Mouse (Mus musculus) embryonic facial prominence, embryonic 15.5 days (tissue): ENCODE data around the gene Dhrs1. TPM values are rescaled to one million over a fixed set of nuclear protein-coding genes. Genes with fewer than 3 reads are reported as not detected.

Experiments used
- ATAC-seq: fragments of 200-750 bp; cut with Nextera tagmentation; 2 replicates; pipeline ENCODE4 v1.8.0; 2017; ENCODE audit warnings: low read depth, moderate TSS enrichment; ENCODE audit not compliant: insufficient number of reproducible peaks, low FRiP score, low TSS enrichment
- H3K27ac ChIP-seq: fragments of 300-500 bp; sonication (generic); replicated peaks from 2 replicates; pipeline ENCODE4 v1.5.1; 2015; ENCODE audit warnings: mild to moderate bottlenecking, inconsistent platforms
- H3K27me3 ChIP-seq: fragments of 300-500 bp; sonication (generic); 2 replicates; pipeline ENCODE4 v1.6.1; 2015; ENCODE audit warnings: inconsistent platforms
- H3K36me3 ChIP-seq: fragments of 300-500 bp; sonication (generic); 2 replicates; pipeline ENCODE4 v1.6.1; 2015; ENCODE audit warnings: mild to moderate bottlenecking, inconsistent platforms
- H3K4me1 ChIP-seq: fragments of 300-500 bp; sonication (generic); 2 replicates; pipeline ENCODE4 v1.6.1; 2015; ENCODE audit warnings: inconsistent platforms
- H3K4me2 ChIP-seq: fragments of 300-500 bp; sonication (generic); replicated peaks from 2 replicates; pipeline ENCODE4 v1.6.1; 2015; ENCODE audit warnings: mild to moderate bottlenecking, inconsistent platforms
- H3K4me3 ChIP-seq: fragments of 300-500 bp; sonication (generic); replicated peaks from 2 replicates; pipeline ENCODE4 v1.5.1; 2015; ENCODE audit warnings: mild to moderate bottlenecking, inconsistent platforms
- H3K9ac ChIP-seq: fragments of 300-500 bp; sonication (generic); 2 replicates; pipeline ENCODE4 v1.6.1; 2015; ENCODE audit warnings: inconsistent platforms
- H3K9me3 ChIP-seq: fragments of 300-500 bp; sonication (generic); replicated peaks from 2 replicates; pipeline ENCODE4 v1.6.1; 2016; ENCODE audit warnings: inconsistent platforms
- WGBS: fragments of 180-500 bp; shearing (Covaris S2); methylation state at CpG from one replicate; pipeline ENCODE4 v1.1.7; 2015; 5-methylcytosine and 5-hydroxymethylcytosine counted together
- polyA plus RNA-seq: library from polyadenylated mRNA; unstranded; fragments of >200 nt; fragmentation: Nextera tagmentation; extraction: Ambion mirVana; gene quantifications from 2 replicates; pipeline ENCODE4 v1.2.1, GENCODE M21; 2015

Gene Dhrs1
- polyA plus RNA-seq, 1 experiment from 2014 or later: 90.0 TPM

DNA sequence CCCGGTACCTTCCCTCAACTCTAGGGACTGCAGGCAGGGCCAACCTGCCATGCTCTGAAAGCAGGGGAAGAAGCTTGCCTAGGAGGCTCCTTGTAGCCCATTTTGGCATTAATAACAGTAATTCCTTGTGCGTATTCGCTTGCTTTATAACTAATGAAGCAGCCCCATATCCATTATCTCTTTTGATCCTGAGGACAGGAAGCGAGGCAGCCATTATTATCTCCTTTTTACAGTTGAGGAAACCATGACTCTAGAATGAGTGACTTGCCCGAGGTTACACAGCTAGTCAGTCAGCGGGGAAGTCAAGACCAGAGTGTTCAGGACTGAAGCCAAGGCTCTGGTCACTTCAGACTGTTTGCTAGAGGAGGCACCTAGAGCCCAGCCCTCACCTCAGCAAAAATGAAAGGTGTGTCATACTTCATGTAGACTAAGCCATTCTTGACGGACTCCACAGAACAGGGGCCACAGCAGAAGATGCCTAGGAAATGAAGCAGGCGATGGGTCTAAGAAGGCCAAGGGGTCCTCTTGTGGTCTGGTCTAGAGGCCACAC, 39.4 kb downstream of the Dhrs1 start:
- no peaks in the 10 kb centered on the region for H3K36me3 ChIP-seq
- WGBS: 87% methylated on average over 8 of the region's 8 CpGs
- no peaks in the 10 kb centered on the region for H3K4me1 ChIP-seq
- no peaks in the 10 kb centered on the region for H3K9me3 ChIP-seq
- H3K27ac ChIP-seq: no peak overlapping the region
- no peak for ATAC-seq
- H3K4me2 ChIP-seq: no peak overlapping the region
- no peak overlapping the region for H3K4me3 ChIP-seq
- no peaks in the 10 kb centered on the region for H3K27me3 ChIP-seq
- H3K9ac ChIP-seq: no peak overlapping the region

DNA sequence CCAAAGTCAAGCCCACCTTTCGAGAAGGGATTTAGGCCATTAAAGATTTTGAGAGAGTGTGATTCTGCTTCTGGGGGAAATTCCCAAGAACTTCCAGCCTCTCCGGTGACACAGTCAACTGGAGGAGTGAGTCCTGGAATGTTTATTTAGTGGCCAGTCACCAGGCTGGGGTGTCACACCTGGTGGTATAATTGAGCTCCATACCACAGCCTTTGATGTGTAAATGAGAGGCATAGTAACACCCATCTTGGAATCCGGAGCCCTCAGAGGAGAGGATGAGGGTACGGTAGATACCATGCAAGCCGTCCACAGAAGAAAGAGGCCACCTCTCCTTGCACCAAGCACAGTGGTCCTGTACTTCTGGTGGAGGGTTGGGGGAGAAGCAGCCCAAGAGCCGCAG, 42.7 kb downstream of the Dhrs1 start:
- H3K9me3 ChIP-seq: no peaks in the 10 kb centered on the region
- ATAC-seq: no peak
- no peak overlapping the region for H3K4me3 ChIP-seq
- H3K27ac ChIP-seq: no peak overlapping the region
- no peak overlapping the region for H3K9ac ChIP-seq
- WGBS: 55% methylated on average over 6 of the region's 6 CpGs
- no peaks in the 10 kb centered on the region for H3K36me3 ChIP-seq
- no peak overlapping the region for H3K4me2 ChIP-seq
- no peaks in the 10 kb centered on the region for H3K4me1 ChIP-seq
- no peaks in the 10 kb centered on the region for H3K27me3 ChIP-seq

DNA sequence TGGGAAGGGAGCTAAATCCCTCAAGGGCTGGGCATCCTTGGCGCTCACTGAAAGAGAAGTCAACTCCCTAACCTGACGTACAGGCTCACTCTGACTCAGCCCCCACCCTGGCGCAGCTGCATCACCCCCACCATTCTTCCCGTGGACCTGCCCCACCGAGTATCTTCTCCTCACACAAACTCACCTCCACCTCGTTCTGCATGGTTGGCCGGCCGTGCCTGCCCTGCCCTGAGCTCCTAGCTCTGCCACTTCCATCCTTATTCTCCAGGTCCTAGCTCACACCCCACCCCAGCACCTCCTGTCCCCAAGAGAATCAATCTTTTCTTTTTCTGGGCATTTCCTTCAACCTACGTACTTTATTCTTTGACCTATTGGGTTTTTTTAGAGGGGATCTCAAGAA, 44.4 kb downstream of the Dhrs1 start:
- 0 out of 2 replicates have a peak overlapping the region, but pooled peaks have one; percentile 14 for H3K27ac ChIP-seq
- no peaks in the 10 kb centered on the region for H3K4me1 ChIP-seq
- ATAC-seq: no peak
- no peak overlapping the region for H3K4me3 ChIP-seq
- H3K4me2 ChIP-seq: no peak overlapping the region
- H3K9me3 ChIP-seq: no peaks in the 10 kb centered on the region
- no peaks in the 10 kb centered on the region for H3K27me3 ChIP-seq
- H3K9ac ChIP-seq: no peak overlapping the region
- no peaks in the 10 kb centered on the region for H3K36me3 ChIP-seq
- WGBS: 51% methylated on average over 9 of the region's 9 CpGs

DNA sequence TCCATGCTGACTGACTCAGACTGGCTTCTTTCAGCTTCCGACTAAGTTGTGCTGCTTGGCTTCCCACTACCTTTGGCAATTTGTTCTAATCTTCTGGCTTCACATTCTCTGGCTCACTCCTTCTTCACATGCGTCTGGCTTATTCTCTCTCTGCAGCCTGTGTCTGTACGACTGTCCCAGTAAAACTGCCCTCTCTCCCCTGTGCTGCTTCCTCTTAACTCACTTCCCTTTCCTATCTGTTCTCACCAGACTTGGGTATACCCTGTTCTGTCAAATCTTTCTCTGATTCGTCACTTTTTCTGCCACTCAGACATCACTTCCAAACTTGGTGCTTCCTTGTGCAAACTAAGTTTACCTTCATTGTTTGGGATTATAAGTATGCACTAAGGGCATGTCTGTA, 48.3 kb downstream of the Dhrs1 start:
- H3K36me3 ChIP-seq: no peaks in the 10 kb centered on the region
- no peak overlapping the region for H3K4me2 ChIP-seq
- WGBS: 82% methylated on average over 4 of the region's 4 CpGs
- no peak overlapping the region for H3K27ac ChIP-seq
- no peaks in the 10 kb centered on the region for H3K9me3 ChIP-seq
- H3K4me3 ChIP-seq: no peak overlapping the region
- no peak overlapping the region for H3K9ac ChIP-seq
- no peaks in the 10 kb centered on the region for H3K27me3 ChIP-seq
- no peaks in the 10 kb centered on the region for H3K4me1 ChIP-seq
- no peak for ATAC-seq

DNA sequence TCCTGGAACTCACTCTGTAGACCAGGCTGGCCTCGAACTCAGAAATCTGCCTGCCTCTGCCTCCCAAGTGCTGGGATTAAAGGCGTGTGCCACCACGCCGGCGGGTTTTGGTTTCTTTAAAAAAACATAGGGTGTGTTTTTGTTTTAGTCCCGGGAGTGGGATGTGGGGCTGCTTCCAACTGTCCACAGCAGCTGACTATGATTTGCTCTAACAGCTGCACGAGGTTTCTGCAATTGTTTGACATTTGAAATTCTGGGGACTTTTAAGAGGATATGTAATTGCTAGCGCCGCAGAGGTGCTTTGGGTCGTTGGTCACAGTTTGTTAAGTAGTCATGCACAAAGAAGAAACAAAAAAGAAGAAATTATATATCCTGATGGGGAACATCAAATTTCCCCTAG, 56.1 kb downstream of the Dhrs1 start:
- H3K9ac ChIP-seq: no peak overlapping the region
- no peak overlapping the region for H3K4me2 ChIP-seq
- no peaks in the 10 kb centered on the region for H3K36me3 ChIP-seq
- no peaks in the 10 kb centered on the region for H3K4me1 ChIP-seq
- WGBS: 49% methylated on average over 10 of the region's 10 CpGs
- H3K27me3 ChIP-seq: no peaks in the 10 kb centered on the region
- no peak overlapping the region for H3K27ac ChIP-seq
- no peak for ATAC-seq
- no peaks in the 10 kb centered on the region for H3K9me3 ChIP-seq
- H3K4me3 ChIP-seq: no peak overlapping the region

Other genes starting within 250 kb of the Dhrs1 start
- gene Cpne6, start 235.2 kb downstream of the Dhrs1 start, polyA plus RNA-seq: 1.1 and 1.6 TPM in 2 replicates
- gene Nrl, start 220.7 kb downstream of the Dhrs1 start, polyA plus RNA-seq: not detected in 2 replicates
- gene Pck2, start 205.4 kb downstream of the Dhrs1 start, polyA plus RNA-seq: 38.3 and 48.2 TPM in 2 replicates
- 59.3 and 61.7 TPM in 2 replicates for gene Dcaf11, start 185.7 kb downstream of the Dhrs1 start, polyA plus RNA-seq
- gene A730061H03Rik, start 185.3 kb downstream of the Dhrs1 start, polyA plus RNA-seq: 1.6 and 3.0 TPM in 2 replicates
- gene Fitm1, start 170.1 kb downstream of the Dhrs1 start, polyA plus RNA-seq: 24.8 and 29.7 TPM in 2 replicates
- gene Psme1, start 167.6 kb downstream of the Dhrs1 start, polyA plus RNA-seq: 129 and 134 TPM in 2 replicates
- 9.7 and 11.6 TPM in 2 replicates for gene Emc9, start 160.4 kb downstream of the Dhrs1 start, polyA plus RNA-seq
- 238 and 259 TPM in 2 replicates for gene Psme2, start 154.6 kb downstream of the Dhrs1 start, polyA plus RNA-seq
- gene Rnf31, start 154.0 kb downstream of the Dhrs1 start, polyA plus RNA-seq: 17.9 and 18.1 TPM in 2 replicates
- gene Irf9, start 142.1 kb downstream of the Dhrs1 start, polyA plus RNA-seq: 12.8 and 17.3 TPM in 2 replicates
- gene Rec8, start 127.7 kb downstream of the Dhrs1 start, polyA plus RNA-seq: 2.3 and 2.9 TPM in 2 replicates
- gene Ipo4, start 109.7 kb downstream of the Dhrs1 start, polyA plus RNA-seq: 122 and 129 TPM in 2 replicates
- gene Gm49378, start 107.8 kb downstream of the Dhrs1 start, polyA plus RNA-seq: 0.75 and 1.4 TPM in 2 replicates
- 114 and 118 TPM in 2 replicates for gene Tm9sf1, start 101.9 kb downstream of the Dhrs1 start, polyA plus RNA-seq
- 0.61 and 1.2 TPM in 2 replicates for gene Tssk4, start 95.5 kb downstream of the Dhrs1 start, polyA plus RNA-seq
- gene Mdp1, start 85.2 kb downstream of the Dhrs1 start, polyA plus RNA-seq: 57.4 and 57.9 TPM in 2 replicates
- 68.1 and 68.6 TPM in 2 replicates for gene Gmpr2, start 73.7 kb downstream of the Dhrs1 start, polyA plus RNA-seq
- gene Nedd8, start 73.6 kb downstream of the Dhrs1 start, polyA plus RNA-seq: 548 and 555 TPM in 2 replicates
- gene Tinf2, start 63.9 kb downstream of the Dhrs1 start, polyA plus RNA-seq: 34.0 and 38.0 TPM in 2 replicates
- gene Tgm1, start 31.8 kb downstream of the Dhrs1 start, polyA plus RNA-seq: 27.3 and 28.0 TPM in 2 replicates
- gene Rabggta, start 23.4 kb downstream of the Dhrs1 start, polyA plus RNA-seq: 30.3 and 33.8 TPM in 2 replicates
- gene Nop9, start within 50 bp of the Dhrs1 start, polyA plus RNA-seq: 37.3 and 39.0 TPM in 2 replicates
- 0.47 and 0.60 TPM in 2 replicates for gene Cideb, start 12.8 kb upstream of the Dhrs1 start, polyA plus RNA-seq
- 0.95 and 1.4 TPM in 2 replicates for gene Ltb4r2, start 15.7 kb upstream of the Dhrs1 start, polyA plus RNA-seq
- 1.8 and 2.1 TPM in 2 replicates for gene Ltb4r1, start 20.3 kb upstream of the Dhrs1 start, polyA plus RNA-seq
- gene Adcy4, start 38.4 kb upstream of the Dhrs1 start, polyA plus RNA-seq: 17.4 and 22.2 TPM in 2 replicates
- 34.5 and 41.3 TPM in 2 replicates for gene Ripk3, start 43.2 kb upstream of the Dhrs1 start, polyA plus RNA-seq
- gene Nfatc4, start 77.5 kb upstream of the Dhrs1 start, polyA plus RNA-seq: 106 and 115 TPM in 2 replicates
- 20.8 and 25.0 TPM in 2 replicates for gene Nynrin, start 108.3 kb upstream of the Dhrs1 start, polyA plus RNA-seq
- gene Cbln3, start 138.7 kb upstream of the Dhrs1 start, polyA plus RNA-seq: 0.33 and 0.35 TPM in 2 replicates
- 18.8 and 19.9 TPM in 2 replicates for gene Khnyn, start 139.3 kb upstream of the Dhrs1 start, polyA plus RNA-seq
- gene Sdr39u1, start 154.6 kb upstream of the Dhrs1 start, polyA plus RNA-seq: 73.9 and 79.1 TPM in 2 replicates
- gene Cma1, start 199.0 kb upstream of the Dhrs1 start, polyA plus RNA-seq: 320 and 374 TPM in 2 replicates
- 0.67 and 0.88 TPM in 2 replicates for gene Cma2, start 205.3 kb upstream of the Dhrs1 start, polyA plus RNA-seq